Mouse (Mus musculus): ENCODE measurements around the gene Rorc. TPM values are rescaled to one million over a fixed set of nuclear protein-coding genes. Genes with fewer than 3 reads are reported as not detected.

The Rorc gene
- total and polyA plus RNA-seq, 3 experiments = not detected

- Histone ChIP-seq H3K27ac (ENCODE audit: control insufficient read depth, low read depth, low read length) (no peak overlapping the region), H3K36me3 (ENCODE audit: control insufficient read depth in 1 of 2, insufficient read depth in 2 of 2, low read length in 2 of 2) (no peaks in the 10 kb centered on the region), H3K27me3 (ENCODE audit: control insufficient read depth in 1 of 2, insufficient read depth in 2 of 2, low read length in 2 of 2) (peaks cover 4 to 5% of the 10 kb centered on the region in 2 experiments; a peak in 3 of 4 replicates), H3K79me2 (ENCODE audit: control insufficient read depth, insufficient read depth, low read length, poor library complexity) (no peaks in the 10 kb centered on the region), H3K4me3 (ENCODE audit: control insufficient read depth in 1 of 2, insufficient read depth in 1 of 2, low read depth in 2 of 2, low read length in 2 of 2) (no peak overlapping the region), H3K9me3 (replicated peaks; ENCODE audit: insufficient read depth, low read length) (no peaks in the 10 kb centered on the region), H3K9ac (ENCODE audit: control insufficient read depth, low read depth, low read length, poor library complexity, severe bottlenecking) (no peak overlapping the region), H3K4me1 (ENCODE audit: control insufficient read depth in 1 of 2, insufficient read depth in 2 of 2, low read length in 2 of 2) (no peaks in the 10 kb centered on the region)
- no peak for TF ChIP-seq ZNF384 (IDR thresholded peaks at IDR 0.05; ENCODE audit: low read depth, low read length)
- no peak for TF ChIP-seq GABPA (IDR thresholded peaks at IDR 0.05; ENCODE audit: low read depth, low read length)
- TF ChIP-seq HCFC1 (IDR thresholded peaks at IDR 0.05; ENCODE audit: low read depth, low read length) = no peak
- TF ChIP-seq EP300 (IDR thresholded peaks at IDR 0.05; ENCODE audit: low read depth in 1 of 2, low read length in 2 of 2) = no peak
- no peak for TF ChIP-seq TBP (IDR thresholded peaks at IDR 0.05; ENCODE audit: low read depth, low read length)
- DNase-seq (ENCODE audit: low read depth, low spot score) = no peak
Observed at GRCm38 (mm10) chr3:94344897-94345296, 27.7 kb upstream of the Rorc start.

- Histone ChIP-seq H3K36me3 (ENCODE audit: control insufficient read depth in 1 of 2, insufficient read depth in 2 of 2, low read length in 2 of 2) (no peaks in the 10 kb centered on the region), H3K27ac (ENCODE audit: control insufficient read depth, low read depth, low read length) (no peak overlapping the region), H3K4me3 (ENCODE audit: control insufficient read depth in 1 of 2, insufficient read depth in 1 of 2, low read depth in 2 of 2, low read length in 2 of 2) (no peak overlapping the region), H3K9me3 (replicated peaks; ENCODE audit: insufficient read depth, low read length) (no peaks in the 10 kb centered on the region), H3K9ac (ENCODE audit: control insufficient read depth, low read depth, low read length, poor library complexity, severe bottlenecking) (no peak overlapping the region), H3K79me2 (ENCODE audit: control insufficient read depth, insufficient read depth, low read length, poor library complexity) (no peaks in the 10 kb centered on the region), H3K4me1 (ENCODE audit: control insufficient read depth in 1 of 2, insufficient read depth in 2 of 2, low read length in 2 of 2) (no peaks in the 10 kb centered on the region), H3K27me3 (ENCODE audit: control insufficient read depth in 1 of 2, insufficient read depth in 2 of 2, low read length in 2 of 2) (no peaks in the 10 kb centered on the region)
- no peak for DNase-seq (ENCODE audit: low read depth, low spot score)
- TF ChIP-seq RCOR1 (IDR thresholded peaks at IDR 0.05; ENCODE audit: low read depth, low read length) = no peak
- no peak for TF ChIP-seq MYB (IDR thresholded peaks at IDR 0.05; ENCODE audit: low read depth, low read length)
- no peak for TF ChIP-seq SMC3 (IDR thresholded peaks at IDR 0.05; ENCODE audit: low read depth, low read length)
- TF ChIP-seq TCF12 (IDR thresholded peaks at IDR 0.05; ENCODE audit: low read depth, low read length) = no peak
- TF ChIP-seq MAX (IDR thresholded peaks at IDR 0.05; ENCODE audit: low read length) = no peak
- no peak for TF ChIP-seq MXI1 (IDR thresholded peaks at IDR 0.05; ENCODE audit: low read depth, low read length)
- TF ChIP-seq ETS1 (IDR thresholded peaks at IDR 0.05; ENCODE audit: low read depth, low read length) = no peak
- no peak for TF ChIP-seq UBTF (IDR thresholded peaks at IDR 0.05; ENCODE audit: borderline replicate concordance, insufficient read depth, low read depth, low read length)
- no peak for TF ChIP-seq JUND (IDR thresholded peaks at IDR 0.05; ENCODE audit: low read depth, low read length)
- no peak for TF ChIP-seq POLR2A (IDR thresholded peaks at IDR 0.05; ENCODE audit: control insufficient read depth in 1 of 2, insufficient read depth in 1 of 2, low read depth in 1 of 2, low read length in 2 of 2, poor library complexity in 1 of 2)
- no peak for TF ChIP-seq MAZ (IDR thresholded peaks at IDR 0.05; ENCODE audit: low read depth, low read length)
- no peak for TF ChIP-seq GATA1 (IDR thresholded peaks at IDR 0.05; ENCODE audit: low read depth, low read length)
- no peak for TF ChIP-seq USF2 (IDR thresholded peaks at IDR 0.05; ENCODE audit: borderline replicate concordance in 1 of 2, insufficient read depth in 1 of 2, low read depth in 1 of 2, low read length in 2 of 2)
- TF ChIP-seq E2F4 (IDR thresholded peaks at IDR 0.05; ENCODE audit: borderline replicate concordance, low read depth, low read length) = no peak
- no peak for TF ChIP-seq HCFC1 (IDR thresholded peaks at IDR 0.05; ENCODE audit: low read depth, low read length)
Observed at GRCm38 (mm10) chr3:94348146-94348545, 24.4 kb upstream of the Rorc start.

Data from MEL (cell line).